Mouse (Mus musculus) megakaryocyte-erythroid progenitor cell, adult 5-6 weeks (primary cell): ENCODE measurements at regions not wholly inside any gene's neighbourhood (a gene's known extent, or its start where the extent isn't known, plus 50 kb on each side); places are given as distances from the start of the nearest gene placed in this dataset.

ENCODE experiments used
- ATAC-seq: replicated peaks from 2 replicates; pipeline ENCODE4 v1.8.0; 2016; ENCODE audit warnings: mild to moderate bottlenecking, inconsistent platforms; ENCODE audit not compliant: severe bottlenecking, poor library complexity, low FRiP score, low TSS enrichment

- ATAC-seq = no peak
Observed at GRCm38 (mm10) chr10:37214656-37215055, 75.9 kb upstream of the Marcks start.

- ATAC-seq = no peak
Observed at GRCm38 (mm10) chr10:37212350-37213035, 73.8 kb upstream of the Marcks start.

GRCm38 (mm10) chr10:37211305-37211704, 72.6 kb upstream of the Marcks start:
- ATAC-seq = 0 out of 2 replicates have a peak, but pooled peaks have one; percentile 34

- ATAC-seq = no peak
Observed at GRCm38 (mm10) chr10:37210223-37210622, 71.5 kb upstream of the Marcks start.

DNA sequence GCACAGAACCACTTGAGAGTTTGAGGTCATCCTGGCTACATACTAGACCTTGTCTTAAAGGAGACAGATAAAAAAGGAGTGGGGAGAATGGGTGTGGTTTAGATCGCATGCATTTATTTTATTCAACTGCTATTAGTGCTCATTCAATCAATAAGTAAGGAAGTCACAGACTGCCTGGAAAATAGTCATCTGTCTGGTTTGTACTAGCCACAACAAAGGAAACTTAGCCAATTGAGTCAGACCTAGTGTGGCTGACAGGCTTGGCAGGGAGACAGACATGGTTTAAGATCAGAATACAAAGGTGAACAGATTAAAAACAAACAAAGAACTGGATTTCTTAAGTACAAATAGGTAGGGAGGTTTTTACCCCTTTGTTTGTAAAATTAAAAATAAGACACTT, 68.3 kb upstream of the Marcks start:
- no peak for ATAC-seq

DNA sequence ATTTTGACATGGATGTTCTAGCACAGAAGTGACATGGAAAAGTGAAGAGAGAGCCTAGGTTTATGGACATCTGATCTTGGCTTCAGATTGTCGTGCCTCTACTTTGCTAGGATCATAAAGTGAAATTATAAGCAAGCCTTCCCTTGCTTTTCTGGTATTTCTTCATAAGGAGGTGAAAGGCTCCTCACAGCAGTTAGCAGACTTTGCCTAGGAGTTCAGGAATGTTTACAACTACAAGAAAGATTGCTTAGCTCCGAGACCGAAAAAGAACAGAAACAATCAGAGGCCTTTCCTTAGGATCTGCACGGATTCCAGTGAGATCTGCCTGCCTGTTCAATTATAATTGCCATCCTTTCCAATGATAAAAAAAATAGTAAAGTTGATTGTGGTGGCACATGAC, 67.8 kb upstream of the Marcks start:
- ATAC-seq = no peak

DNA sequence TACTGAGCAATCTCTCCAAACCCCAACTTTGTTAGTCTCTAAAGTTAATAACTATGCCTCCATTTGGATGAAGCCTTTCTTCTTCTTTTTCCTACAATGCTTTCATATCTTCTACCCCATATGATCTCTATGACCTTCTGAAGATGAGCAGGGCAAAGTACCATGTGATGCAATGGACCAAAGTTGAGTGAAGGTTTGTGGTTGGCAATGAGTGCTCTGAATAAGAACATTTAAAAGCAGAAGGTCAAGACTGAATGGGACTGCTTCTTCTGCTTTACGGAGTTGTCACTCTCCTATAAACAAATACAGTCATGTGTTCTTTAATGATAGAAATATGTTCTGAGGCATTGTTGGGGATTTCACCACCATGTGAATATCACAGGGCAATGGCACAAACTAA, 65.0 kb upstream of the Marcks start:
- ATAC-seq = no peak

- no peak for ATAC-seq
Observed at GRCm38 (mm10) chr10:37194798-37195453, 56.2 kb upstream of the Marcks start.

GRCm38 (mm10) chr10:37194131-37194797, 55.5 kb upstream of the Marcks start:
- ATAC-seq = no peak

DNA sequence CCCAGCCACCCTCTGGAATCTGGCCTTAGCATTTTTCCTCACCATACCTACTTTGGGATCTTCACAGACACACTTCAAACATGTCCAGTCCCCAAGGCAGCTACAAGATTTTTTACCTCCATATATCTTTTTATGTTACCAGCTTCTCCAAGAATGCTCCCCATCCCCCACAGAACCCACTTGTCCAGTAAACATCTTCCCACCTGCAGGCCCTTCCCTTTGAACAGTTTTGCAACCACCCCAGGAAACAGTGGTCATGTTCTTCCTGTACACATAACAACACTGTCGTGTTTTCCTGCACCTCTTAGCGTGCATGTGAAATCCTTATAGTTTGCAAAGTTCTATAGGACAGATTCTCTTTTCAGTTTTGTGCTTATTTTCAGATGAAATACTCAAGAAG, 53.9 kb upstream of the Marcks start:
- no peak for ATAC-seq

DNA sequence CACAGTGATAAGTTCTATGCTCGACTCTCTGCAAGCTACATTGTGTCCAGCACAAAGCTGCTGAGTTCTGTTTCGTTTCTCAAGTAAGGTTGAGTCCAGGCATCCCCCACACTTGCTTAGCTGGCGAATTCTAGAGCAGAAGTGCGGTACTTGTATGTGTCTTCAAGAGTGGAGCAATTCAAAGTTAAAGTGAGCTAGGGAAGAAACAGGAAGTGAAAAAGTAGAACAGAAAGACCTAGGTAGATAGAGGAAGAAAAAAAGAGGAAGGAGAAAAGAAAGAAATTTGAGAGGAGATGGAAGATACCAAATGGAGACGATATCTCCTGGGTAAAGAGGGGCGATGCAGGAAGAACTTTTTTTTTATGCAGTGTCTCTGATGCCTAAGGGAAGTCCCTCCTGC, 51.4 kb upstream of the Marcks start:
- no peak for ATAC-seq
